18 mouse cellular contexts compared by ENCODE assay signal in the genomic region with DNA sequence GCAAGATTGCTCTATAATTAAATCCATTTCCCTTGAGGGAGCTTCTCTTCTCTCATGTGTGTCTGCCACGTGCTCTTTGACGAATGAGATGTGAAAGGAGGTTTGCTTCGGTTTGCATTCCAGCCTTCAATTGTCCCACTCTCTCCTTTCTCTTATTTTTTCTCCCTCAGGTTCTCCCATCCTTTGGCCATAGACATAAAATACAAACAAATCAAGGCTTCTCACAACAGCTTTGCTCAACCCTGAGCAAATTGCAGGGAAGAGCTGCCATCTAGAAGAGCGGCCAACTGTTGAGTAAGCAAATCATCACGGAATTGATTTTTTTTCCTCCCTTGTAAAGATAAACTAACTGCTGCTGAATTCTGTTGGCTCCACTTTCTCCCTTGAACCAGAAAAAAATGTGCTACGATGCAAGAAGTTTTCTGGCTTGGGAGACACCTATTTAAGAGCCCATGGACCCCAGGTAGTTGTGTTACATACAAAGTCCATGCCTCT.
DNase-seq lines count a peak whose midpoint lies in the region; ATAC-seq lines count a peak whose summit lies in the region.
"Had no signal": no experiment of that assay in that cellular context is flagged by ENCODE, and none has a peak within 500 bp of the region (broad histone marks: within the 10 kb centered on the region; RNA-seq: fewer than 3 reads in every experiment).

No protein-coding gene starts in this region.

- no peak overlapping the region for H3K9ac ChIP-seq in heart, embryonic 12.5 days
- H3K9ac ChIP-seq: forebrain, embryonic 15.5 days; limb, embryonic 15.5 days had no signal

- H3K9me3 ChIP-seq in heart, embryonic 12.5 days (replicated peaks): no peaks in the 10 kb centered on the region
- H3K9me3 ChIP-seq: forebrain, embryonic 15.5 days; limb, embryonic 15.5 days had no signal

- no peaks in the 10 kb centered on the region for H3K27me3 ChIP-seq in heart, embryonic 12.5 days (replicated peaks)
- H3K27me3 ChIP-seq: forebrain, embryonic 15.5 days; limb, embryonic 15.5 days had no signal

- no peak overlapping the region for H3K4me2 ChIP-seq in heart, embryonic 12.5 days
- H3K4me2 ChIP-seq: forebrain, embryonic 15.5 days; limb, embryonic 15.5 days; midbrain, embryonic 11.5 days had no signal

- H3K36me3 ChIP-seq in heart, embryonic 12.5 days: no peaks in the 10 kb centered on the region
- H3K36me3 ChIP-seq: forebrain, embryonic 15.5 days; limb, embryonic 15.5 days had no signal

- no peak overlapping the region for H3K4me3 ChIP-seq in heart, embryonic 12.5 days
- H3K4me3 ChIP-seq: erythroblast, embryonic 14.5 days; forebrain, embryonic 15.5 days; limb, embryonic 15.5 days; myocyte had no signal

- WGBS in heart, embryonic 12.5 days: 68% methylated on average over 6 of the region's 6 CpGs

- intact Hi-C loops in heart, postnatal 36 days (cut with DNase I): no loop called here

- peak; percentile 5 to 9 for DNase-seq in heart, postnatal 36 days
- peak; percentile 12 for DNase-seq in NIH3T3 (ENCODE audit: low read depth)
- peak; percentile 24 for DNase-seq in brain, adult 2 months (ENCODE audit: low read depth, low spot score)
- DNase-seq in retina, postnatal 1 day: peak; percentile 49
- no peak for DNase-seq in right cerebral cortex, adult 18-20 months
- no peak for DNase-seq in neural tube, embryonic 10.5 days (ENCODE audit: extremely low spot score, low spot score)
- DNase-seq: adrenal gland, postnatal 14 days; cerebellum, adult 9-11 months; gastrocnemius, postnatal 14 days; thymus, adult 2 months had no signal

- no peak for ATAC-seq in heart, embryonic 12.5 days (ENCODE audit: insufficient number of reproducible peaks, low FRiP score)
- ATAC-seq: CD4-positive, CD25-positive, alpha-beta regulatory T cell, adult 4 months; forebrain, embryonic 15.5 days had no signal

- no peaks in the 10 kb centered on the region for H3K4me1 ChIP-seq in heart, embryonic 12.5 days (replicated peaks)

- no peak overlapping the region for H3K27ac ChIP-seq in heart, embryonic 12.5 days (ENCODE audit: poor library complexity, severe bottlenecking)
- H3K27ac ChIP-seq: forebrain, embryonic 15.5 days; kidney, postnatal 0 days; limb, embryonic 15.5 days had no signal

Comparison
In these comparisons a context has a peak if more than half of its experiments do, and no peak if none do; other contexts are left out.
1. DNase-seq: peak in heart, postnatal 36 days (2 of 2), NIH3T3 (single experiment), brain, adult 2 months (single experiment) and retina, postnatal 1 day (single experiment); none in right cerebral cortex, adult 18-20 months (single experiment) and neural tube, embryonic 10.5 days (single experiment).